Mouse (Mus musculus): ENCODE measurements around the gene Myt1l.

Gene Myt1l

DNA sequence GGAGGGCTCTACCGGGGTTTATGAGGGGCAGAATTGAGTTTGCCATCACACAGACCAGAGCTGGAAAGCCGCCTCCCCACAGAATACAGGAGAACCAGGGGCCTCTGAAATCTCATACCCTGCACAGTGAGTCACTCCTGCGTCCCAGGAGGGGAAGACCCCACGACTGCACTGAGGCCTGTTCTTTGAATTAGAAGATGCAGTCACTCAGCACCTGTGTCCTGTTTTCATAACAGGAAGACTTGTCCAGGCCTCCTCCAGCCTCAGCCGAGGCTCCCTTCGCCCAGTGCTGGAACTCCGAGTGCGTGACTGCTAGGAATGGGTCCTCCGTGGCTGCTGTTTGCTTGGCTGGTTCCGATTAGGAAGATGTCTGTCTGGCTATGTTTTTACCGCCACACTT, 425.8 kb downstream of the Myt1l start:
- no peak for DNase-seq (ENCODE audit: low spot score in 2 of 2)

DNA sequence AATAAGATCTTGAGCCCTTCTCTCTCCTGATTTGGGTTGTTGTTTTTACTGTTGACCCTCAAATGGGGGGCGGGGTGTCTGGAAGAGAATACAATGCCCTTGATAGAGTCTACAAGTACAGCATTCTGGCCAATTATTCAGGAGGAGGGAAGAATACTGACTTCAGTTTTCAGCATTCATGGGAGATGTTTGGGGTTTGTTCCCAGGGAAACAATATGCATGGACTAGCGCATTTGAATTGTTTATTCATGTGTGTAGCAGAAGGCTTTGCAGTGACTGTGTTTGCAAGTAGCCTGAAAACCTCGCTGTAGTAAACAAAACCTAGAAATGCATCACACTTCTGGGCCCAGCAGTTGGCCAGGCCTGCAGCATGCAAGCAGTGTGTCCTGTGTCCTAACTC, 426.3 kb downstream of the Myt1l start:
- no peak for DNase-seq (ENCODE audit: low spot score in 2 of 2)

DNA sequence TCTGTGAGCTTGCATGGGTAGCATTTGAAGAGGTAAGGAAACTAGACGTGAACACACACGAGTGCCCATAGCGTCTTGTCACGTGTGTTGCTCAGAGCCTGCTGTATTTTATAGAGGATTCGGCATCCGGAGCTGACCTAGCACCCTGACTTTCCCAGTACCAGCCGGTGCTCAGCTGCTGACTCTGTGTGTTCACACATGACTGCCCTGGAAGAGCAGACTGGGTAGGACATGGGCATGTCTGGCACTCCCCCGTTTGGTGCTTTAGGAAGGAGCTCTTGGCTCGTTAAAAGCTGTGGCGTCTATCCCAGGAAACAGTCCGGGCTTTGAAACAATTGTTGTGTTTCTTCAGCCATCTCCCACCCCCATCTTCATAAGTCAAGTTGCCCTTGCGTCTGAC, 428.8 kb downstream of the Myt1l start:
- no peak for DNase-seq (ENCODE audit: low spot score in 2 of 2)

DNA sequence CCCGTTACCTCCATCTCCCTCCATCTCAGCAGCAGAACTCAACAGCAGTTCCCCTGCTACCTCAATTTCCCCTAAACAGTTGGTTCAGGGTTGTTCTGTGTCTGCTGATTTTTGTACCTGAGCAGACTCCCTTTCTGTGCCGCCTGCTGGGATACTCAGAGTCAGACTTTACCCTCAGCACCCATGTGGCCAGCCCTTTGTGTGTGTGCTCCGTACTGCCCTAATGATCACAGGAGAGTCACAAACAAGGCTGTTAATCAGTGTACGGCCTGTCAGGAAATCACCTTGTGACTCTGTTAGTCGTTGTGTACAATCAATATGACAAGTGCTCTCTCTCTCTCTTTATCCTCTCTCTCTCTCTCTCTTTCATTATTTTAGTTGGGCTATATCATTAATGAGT, 430.5 kb downstream of the Myt1l start:
- DNase-seq (ENCODE audit: low spot score in 2 of 2) = no peak

DNA sequence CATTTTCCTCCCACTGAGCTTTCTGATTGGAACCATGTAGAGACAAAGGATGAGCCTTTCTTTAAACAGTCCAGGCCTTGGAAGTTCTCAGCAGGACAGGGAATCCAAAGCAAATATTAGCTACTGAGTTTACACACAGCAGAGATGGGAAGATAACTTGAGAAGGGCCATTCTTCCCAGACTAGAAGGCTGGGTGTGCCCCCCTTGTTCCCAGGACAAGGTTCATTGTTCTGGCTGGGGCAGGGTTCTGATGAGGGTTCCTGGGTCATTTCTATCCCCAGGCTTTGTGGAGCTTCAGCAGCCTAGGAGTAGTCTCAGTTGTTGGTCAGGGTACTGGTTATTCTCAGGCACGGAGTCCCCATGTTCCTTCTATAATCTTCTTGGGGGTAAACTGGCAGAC, 432.9 kb downstream of the Myt1l start:
- no peak for DNase-seq (ENCODE audit: low spot score in 2 of 2)

DNA sequence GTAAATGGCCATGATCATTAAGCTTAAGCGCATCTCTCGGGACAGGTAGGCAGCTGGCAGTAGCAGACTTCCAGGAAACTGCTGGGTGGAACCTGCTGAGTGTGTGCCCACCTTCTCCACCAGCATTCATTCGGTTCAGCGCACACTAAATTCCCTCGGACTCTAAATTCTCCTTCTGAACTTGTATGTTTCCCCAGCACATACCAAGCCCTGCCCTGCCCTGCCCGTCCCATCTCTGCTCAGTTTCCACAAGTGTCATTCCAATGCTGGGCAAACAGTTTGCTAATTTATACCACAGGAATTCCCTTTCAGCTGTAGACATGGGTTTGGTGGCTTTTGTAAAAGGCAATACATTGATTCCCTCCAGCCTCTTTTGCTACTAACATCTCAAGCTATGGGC, 436.8 kb downstream of the Myt1l start:
- no peak for DNase-seq (ENCODE audit: low spot score in 2 of 2)

DNA sequence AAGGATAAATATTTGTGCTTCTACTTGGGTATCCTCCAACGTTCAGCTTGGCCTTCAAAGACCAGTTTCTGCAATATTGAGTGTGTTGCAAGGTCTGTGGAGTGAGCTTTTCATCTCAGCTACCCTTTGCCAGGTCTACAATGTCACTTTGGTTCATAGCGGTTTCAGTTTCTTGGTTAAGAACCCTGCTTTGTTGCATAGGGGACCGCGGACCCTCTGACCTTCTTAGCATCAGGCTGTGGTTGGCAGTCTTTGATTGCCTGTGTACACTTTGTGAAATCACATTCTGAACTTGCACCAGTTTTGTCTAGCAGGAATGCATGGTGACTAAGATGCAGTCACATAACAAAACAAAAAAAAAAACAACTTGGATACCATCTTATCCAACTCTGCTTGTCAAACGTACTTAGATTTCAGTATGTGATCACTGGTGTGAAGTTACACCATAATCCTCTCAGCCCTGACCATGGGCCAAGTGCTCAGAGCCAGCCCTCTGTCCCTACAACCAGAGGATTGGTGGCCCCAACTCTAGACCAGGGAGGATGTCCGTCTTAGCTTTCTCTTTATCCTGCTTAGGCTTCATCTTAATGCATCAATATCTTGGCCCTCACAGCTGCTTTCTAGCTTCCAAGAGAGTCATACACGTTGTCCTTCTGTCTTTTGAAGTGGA, 443.7 kb downstream of the Myt1l start:
- no peak for DNase-seq (ENCODE audit: low spot score in 2 of 2)

DNA sequence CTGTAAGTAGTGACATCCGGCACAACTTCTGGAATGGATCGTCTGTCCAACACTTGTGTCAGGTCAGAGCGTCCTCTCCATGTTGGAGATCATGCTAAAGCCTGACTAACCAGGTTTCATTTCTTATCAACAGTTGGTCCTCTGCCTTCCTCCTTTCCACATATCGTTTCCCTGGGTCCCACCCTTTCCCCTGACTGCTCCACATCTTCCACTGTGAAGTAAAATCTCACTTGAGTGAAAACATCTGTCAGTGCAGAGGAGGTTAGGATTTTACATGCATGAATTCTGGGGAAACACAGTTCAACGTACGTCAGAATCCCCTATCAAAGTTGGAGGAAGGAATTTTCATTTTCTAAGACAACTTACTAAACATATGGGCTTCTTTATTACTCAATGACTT, 444.3 kb downstream of the Myt1l start:
- DNase-seq (ENCODE audit: low spot score in 2 of 2) = no peak
